Mouse (Mus musculus) testis, adult 2 months (tissue): ENCODE results near the gene Pmf1. TPM values are rescaled to one million over a fixed set of nuclear protein-coding genes. Genes with fewer than 3 reads are reported as not detected.
A peak's percentile ranks its signal among the peaks of the same experiment; 100 is the strongest.

Experiments
- H3K27ac ChIP-seq: fragments of 200-500 bp; 2 replicates; pipeline ENCODE4 v1.5.1; 2012; ENCODE audit warnings: low read depth, low read length; ENCODE audit not compliant: control insufficient read depth, insufficient read depth
- H3K27me3 ChIP-seq: fragments of 200-500 bp; 2 replicates; pipeline ENCODE4 v1.6.1; 2012; ENCODE audit warnings: mild to moderate bottlenecking, low read length, moderate library complexity; ENCODE audit not compliant: control insufficient read depth, insufficient read depth
- H3K36me3 ChIP-seq: fragments of 200-500 bp; 2 replicates; pipeline ENCODE4 v1.6.1; 2012; ENCODE audit warnings: mild to moderate bottlenecking, low read length; ENCODE audit not compliant: control insufficient read depth, insufficient read depth
- H3K4me1 ChIP-seq: fragments of 200-500 bp; 2 replicates; pipeline ENCODE4 v1.6.1; 2012; ENCODE audit warnings: low read length; ENCODE audit not compliant: control insufficient read depth, insufficient read depth
- H3K4me3 ChIP-seq: fragments of 200-500 bp; 2 replicates; pipeline ENCODE4 v1.5.1; 2012; ENCODE audit warnings: low read depth, mild to moderate bottlenecking, low read length, moderate library complexity, mixed read lengths; ENCODE audit not compliant: control insufficient read depth
- CTCF ChIP-seq: fragments of 200-500 bp; IDR thresholded peaks from 2 replicates; pipeline ENCODE4 v1.5.1; 2012; ENCODE audit warnings: low read depth, mild to moderate bottlenecking, inconsistent platforms, low read length, moderate library complexity; ENCODE audit not compliant: control insufficient read depth, insufficient read depth, insufficient replicate concordance
- POLR2A ChIP-seq: fragments of 200-500 bp; IDR thresholded peaks from 2 replicates; pipeline ENCODE4 v1.6.1; 2012; ENCODE audit warnings: low read depth, mild to moderate bottlenecking, inconsistent platforms, low read length, moderate library complexity; ENCODE audit not compliant: control insufficient read depth
- polyA plus RNA-seq: library from polyadenylated mRNA; depleted of rRNA; stranded (reverse); fragments of >200 nt; gene quantifications from 2 replicates; pipeline ENCODE4 v1.2.3, GENCODE M21; 2012; rRNA removed

Gene Pmf1
- polyA plus RNA-seq, 1 experiment = 27.9 TPM

GRCm38 (mm10) chr3:88361612-88362313, 48.4 kb downstream of the Pmf1 start:
- H3K27me3 ChIP-seq = no peaks in the 10 kb centered on the region
- H3K36me3 ChIP-seq = peaks cover 1% of the 10 kb centered on the region
- H3K27ac ChIP-seq = peak overlapping the region; percentile 3; the same call in 1 of the 2 replicates
- TF ChIP-seq CTCF = no peak
- TF ChIP-seq POLR2A = no peak
- H3K4me3 ChIP-seq = no peak overlapping the region
- peaks cover 16% of the 10 kb centered on the region for H3K4me1 ChIP-seq

- H3K27me3 ChIP-seq = no peaks in the 10 kb centered on the region
- TF ChIP-seq CTCF (no peak), POLR2A (no peak)
- H3K4me1 ChIP-seq = peaks cover 16% of the 10 kb centered on the region
- H3K27ac ChIP-seq = no peak overlapping the region
- H3K4me3 ChIP-seq = no peak overlapping the region
- peaks cover 1% of the 10 kb centered on the region for H3K36me3 ChIP-seq
Measured at GRCm38 (mm10) chr3:88361096-88361495, 49.0 kb downstream of the Pmf1 start.

- H3K27ac ChIP-seq = peak overlapping the region; percentile 46; the same call in 1 of the 2 replicates
Measured at GRCm38 (mm10) chr3:88359989-88360388, 50.1 kb downstream of the Pmf1 start.

GRCm38 (mm10) chr3:88359584-88359983, 50.5 kb downstream of the Pmf1 start:
- TF ChIP-seq CTCF = no peak
- TF ChIP-seq POLR2A = no peak
- Histone ChIP-seq H3K4me3 (no peak overlapping the region), H3K4me1 (peaks cover 3% of the 10 kb centered on the region; the same call in 1 of the 2 replicates), H3K27ac (peak overlapping the region; percentile 27; the same call in 1 of the 2 replicates), H3K27me3 (no peaks in the 10 kb centered on the region), H3K36me3 (peaks cover 1% of the 10 kb centered on the region)

More at GRCm38 (mm10) chr3:88359989-88360388, 50.1 kb downstream of the Pmf1 start:
- no peak for TF ChIP-seq POLR2A
- no peak for TF ChIP-seq CTCF
- peaks cover 8% of the 10 kb centered on the region for H3K4me1 ChIP-seq
- H3K4me3 ChIP-seq = no peak overlapping the region
- peaks cover 1% of the 10 kb centered on the region for H3K36me3 ChIP-seq
- H3K27me3 ChIP-seq = no peaks in the 10 kb centered on the region

GRCm38 (mm10) chr3:88354396-88355165, 55.5 kb downstream of the Pmf1 start:
- no peak for TF ChIP-seq POLR2A
- TF ChIP-seq CTCF = no peak
- Histone ChIP-seq H3K4me1 (no peaks in the 10 kb centered on the region), H3K27ac (peak overlapping the region; percentile 55), H3K36me3 (peaks cover 10% of the 10 kb centered on the region), H3K4me3 (no peak overlapping the region), H3K27me3 (no peaks in the 10 kb centered on the region)

GRCm38 (mm10) chr3:88352907-88353306, 57.2 kb downstream of the Pmf1 start:
- TF ChIP-seq POLR2A (no peak), CTCF (no peak)
- Histone ChIP-seq H3K4me3 (no peak overlapping the region), H3K4me1 (no peaks in the 10 kb centered on the region), H3K27ac (peak overlapping the region; percentile 55; the same call in 1 of the 2 replicates), H3K27me3 (no peaks in the 10 kb centered on the region), H3K36me3 (peaks cover 11% of the 10 kb centered on the region)

GRCm38 (mm10) chr3:88350732-88351131, 59.4 kb downstream of the Pmf1 start:
- H3K27ac ChIP-seq = no peak overlapping the region
- no peak for TF ChIP-seq POLR2A
- TF ChIP-seq CTCF = no peak
- peaks cover 13% of the 10 kb centered on the region for H3K36me3 ChIP-seq
- H3K27me3 ChIP-seq = no peaks in the 10 kb centered on the region
- no peaks in the 10 kb centered on the region for H3K4me1 ChIP-seq
- no peak overlapping the region for H3K4me3 ChIP-seq

Other genes with a start within 250 kb of the Pmf1 start
- gene Rhbg, start 155.6 kb downstream of the Pmf1 start, polyA plus RNA-seq = 3.3 and 3.9 TPM in 2 replicates
- 2.2 and 2.8 TPM in 2 replicates for gene Gm38392, start 123.1 kb downstream of the Pmf1 start, polyA plus RNA-seq
- gene Tsacc, start 113.3 kb downstream of the Pmf1 start, polyA plus RNA-seq = 654 and 688 TPM in 2 replicates
- 342 and 349 TPM in 2 replicates for gene Cct3, start 113.2 kb downstream of the Pmf1 start, polyA plus RNA-seq
- 21.7 and 22.5 TPM in 2 replicates for gene Glmp, start 85.3 kb downstream of the Pmf1 start, polyA plus RNA-seq
- 9.5 TPM in 2 replicates for gene Tmem79, start 74.2 kb downstream of the Pmf1 start, polyA plus RNA-seq
- gene Smg5, start 74.1 kb downstream of the Pmf1 start, polyA plus RNA-seq = 105 and 112 TPM in 2 replicates
- gene Paqr6, start 45.7 kb downstream of the Pmf1 start, polyA plus RNA-seq = 6.2 and 6.4 TPM in 2 replicates
- gene Bglap3, start 37.6 kb downstream of the Pmf1 start, polyA plus RNA-seq = 1.7 TPM in 1 of 2 replicates, not detected in the other
- 0.31 and 0.42 TPM in 2 replicates for gene Bglap2, start 31.6 kb downstream of the Pmf1 start, polyA plus RNA-seq
- gene Bglap, start 25.9 kb downstream of the Pmf1 start, polyA plus RNA-seq = not detected in 2 replicates
- gene Slc25a44, start 14.8 kb upstream of the Pmf1 start, polyA plus RNA-seq = 12.2 and 12.7 TPM in 2 replicates
- 58.9 and 66.2 TPM in 2 replicates for gene Sema4a, start 50.9 kb upstream of the Pmf1 start, polyA plus RNA-seq
- gene Lmna, start 99.6 kb upstream of the Pmf1 start, polyA plus RNA-seq = 14.4 and 16.7 TPM in 2 replicates
- 1.4 and 1.5 TPM in 2 replicates for gene Mex3a, start 122.1 kb upstream of the Pmf1 start, polyA plus RNA-seq
- gene Rab25, start 138.0 kb upstream of the Pmf1 start, polyA plus RNA-seq = 0.10 and 1.9 TPM in 2 replicates
- 46.9 and 53.9 TPM in 2 replicates for gene Lamtor2, start 142.7 kb upstream of the Pmf1 start, polyA plus RNA-seq
- gene Ubqln4, start 143.4 kb upstream of the Pmf1 start, polyA plus RNA-seq = 51.4 and 55.3 TPM in 2 replicates
- 128 and 161 TPM in 2 replicates for gene Ssr2, start 165.5 kb upstream of the Pmf1 start, polyA plus RNA-seq
- gene Arhgef2, start 195.6 kb upstream of the Pmf1 start, polyA plus RNA-seq = 512 and 614 TPM in 2 replicates
- gene Rxfp4, start 242.8 kb upstream of the Pmf1 start, polyA plus RNA-seq = not detected in 2 replicates